Mouse (Mus musculus) heart, adult 11 months (tissue): ENCODE measurements at regions not wholly inside any gene's neighbourhood (a gene's known extent, or its start where the extent isn't known, plus 50 kb on each side); places are given as distances from the start of the nearest gene placed in this dataset.

Source experiments
- DNase-seq: peaks from one replicate; pipeline ENCODE4 v3.0.0; 2022

GRCm38 (mm10) chr8:79587258-79587657, 52.2 kb upstream of the Otud4 start:
- DNase-seq = peak; percentile 36

GRCm38 (mm10) chr8:79584966-79585365, 54.5 kb upstream of the Otud4 start:
- peak; percentile 82 for DNase-seq

GRCm38 (mm10) chr8:79583326-79583725, 56.1 kb upstream of the Otud4 start:
- DNase-seq = peak; percentile 70

- no peak for DNase-seq
Observed at GRCm38 (mm10) chr8:79582195-79582594, 57.2 kb upstream of the Otud4 start.

GRCm38 (mm10) chr8:79576086-79576485, 63.3 kb upstream of the Otud4 start:
- peak; percentile 88 for DNase-seq

- DNase-seq = peak; percentile 16
Observed at GRCm38 (mm10) chr8:79575175-79575734, 64.2 kb upstream of the Otud4 start.

- DNase-seq = peak; percentile 55
Observed at GRCm38 (mm10) chr8:79573491-79573890, 65.9 kb upstream of the Otud4 start.

GRCm38 (mm10) chr8:79572526-79572925, 66.9 kb upstream of the Otud4 start:
- peak; percentile 61 for DNase-seq

GRCm38 (mm10) chr8:79563101-79563500, 76.3 kb upstream of the Otud4 start:
- peak; percentile 73 for DNase-seq

GRCm38 (mm10) chr8:79562669-79563068, 76.7 kb upstream of the Otud4 start:
- peak; percentile 89 for DNase-seq

- DNase-seq = peak; percentile 96
Observed at GRCm38 (mm10) chr8:79562071-79562581, 77.3 kb upstream of the Otud4 start.

GRCm38 (mm10) chr8:79561269-79562063, 78.0 kb upstream of the Otud4 start:
- peak; percentile 70 for DNase-seq

- peak; percentile 87 for DNase-seq
Observed at GRCm38 (mm10) chr8:79559516-79559915, 79.9 kb upstream of the Otud4 start.

- peak; percentile 45 for DNase-seq
Observed at GRCm38 (mm10) chr8:79554311-79554710, 85.1 kb upstream of the Otud4 start.

GRCm38 (mm10) chr8:79550151-79550550, 89.3 kb upstream of the Otud4 start:
- DNase-seq = peak; percentile 79

- DNase-seq = peak; percentile 74
Observed at GRCm38 (mm10) chr8:79548156-79548555, 91.3 kb upstream of the Otud4 start.

- DNase-seq = peak; percentile 71
Observed at GRCm38 (mm10) chr8:79545866-79546373, 93.5 kb upstream of the Otud4 start.

GRCm38 (mm10) chr8:79542461-79542860, 97.0 kb upstream of the Otud4 start:
- DNase-seq = peak; percentile 59

GRCm38 (mm10) chr8:79540053-79540452, 99.4 kb upstream of the Otud4 start:
- no peak for DNase-seq

GRCm38 (mm10) chr8:79534271-79534889, 105.0 kb upstream of the Otud4 start:
- DNase-seq = peak; percentile 78

- no peak for DNase-seq
Observed at GRCm38 (mm10) chr8:79529556-79529955, 109.9 kb upstream of the Otud4 start.

GRCm38 (mm10) chr8:79522040-79522439, 117.4 kb upstream of the Otud4 start:
- no peak for DNase-seq

GRCm38 (mm10) chr8:79518966-79519365, 119.6 kb upstream of the Smad1 start:
- DNase-seq = peak; percentile 62
